Mouse (Mus musculus) neural tube, embryonic 10.5 days (tissue): ENCODE measurements around the gene Tmem150c.

Source experiments
- DNase-seq: peaks from one replicate; pipeline ENCODE4 v3.0.0-alpha.2; 2017; ENCODE audit warnings: low spot score; ENCODE audit errors: extremely low spot score

Gene Tmem150c

GRCm38 (mm10) chr5:100054807-100055547, 104.6 kb downstream of the Tmem150c start:
- DNase-seq, result no peak

- no peak for DNase-seq
These were observed 106.9 kb downstream of the Tmem150c start for GRCm38 (mm10) chr5:100052728-100053127.

- DNase-seq, result no peak
These were observed 109.7 kb downstream of the Tmem150c start for GRCm38 (mm10) chr5:100049904-100050303.

- no peak for DNase-seq
These were observed 111.7 kb downstream of the Tmem150c start for GRCm38 (mm10) chr5:100047871-100048270.

GRCm38 (mm10) chr5:100047143-100047640, 112.4 kb downstream of the Tmem150c start:
- no peak for DNase-seq

GRCm38 (mm10) chr5:100046096-100046495, 113.5 kb downstream of the Tmem150c start:
- DNase-seq, result no peak

- no peak for DNase-seq
These were observed 115.0 kb downstream of the Tmem150c start for GRCm38 (mm10) chr5:100044621-100045020.

GRCm38 (mm10) chr5:100044030-100044429, 115.6 kb downstream of the Tmem150c start:
- no peak for DNase-seq

GRCm38 (mm10) chr5:100043361-100043760, 116.2 kb downstream of the Tmem150c start:
- DNase-seq, result no peak

GRCm38 (mm10) chr5:100042467-100042866, 117.1 kb downstream of the Tmem150c start:
- DNase-seq, result no peak

GRCm38 (mm10) chr5:100041272-100041671, 118.3 kb downstream of the Tmem150c start:
- no peak for DNase-seq

GRCm38 (mm10) chr5:100040281-100040784, 119.3 kb downstream of the Tmem150c start:
- no peak for DNase-seq

GRCm38 (mm10) chr5:100039602-100040142, 119.9 kb downstream of the Tmem150c start, which contains the start of the genes Hnrnpdl and Enoph1:
Hnrnpdl (minus strand) TSS chr5:100039664.
Enoph1 (plus strand) TSS chr5:100039985.
- peak; percentile 98 for DNase-seq

- peak; percentile 97 for DNase-seq
These were observed 120.7 kb downstream of the Tmem150c start for GRCm38 (mm10) chr5:100038714-100039601.

GRCm38 (mm10) chr5:100037965-100038713, 121.5 kb downstream of the Tmem150c start:
- DNase-seq, result peak; percentile 90

GRCm38 (mm10) chr5:100036681-100037080, 122.9 kb downstream of the Tmem150c start:
- DNase-seq, result peak; percentile 28

- no peak for DNase-seq
These were observed 123.7 kb downstream of the Tmem150c start for GRCm38 (mm10) chr5:100035950-100036349.

GRCm38 (mm10) chr5:100032646-100033045, 127.0 kb downstream of the Tmem150c start:
- DNase-seq, result peak; percentile 31

- no peak for DNase-seq
These were observed 127.5 kb downstream of the Tmem150c start for GRCm38 (mm10) chr5:100032107-100032506.

GRCm38 (mm10) chr5:100030069-100030468, 129.5 kb downstream of the Tmem150c start:
- no peak for DNase-seq
